In the genomic region with DNA sequence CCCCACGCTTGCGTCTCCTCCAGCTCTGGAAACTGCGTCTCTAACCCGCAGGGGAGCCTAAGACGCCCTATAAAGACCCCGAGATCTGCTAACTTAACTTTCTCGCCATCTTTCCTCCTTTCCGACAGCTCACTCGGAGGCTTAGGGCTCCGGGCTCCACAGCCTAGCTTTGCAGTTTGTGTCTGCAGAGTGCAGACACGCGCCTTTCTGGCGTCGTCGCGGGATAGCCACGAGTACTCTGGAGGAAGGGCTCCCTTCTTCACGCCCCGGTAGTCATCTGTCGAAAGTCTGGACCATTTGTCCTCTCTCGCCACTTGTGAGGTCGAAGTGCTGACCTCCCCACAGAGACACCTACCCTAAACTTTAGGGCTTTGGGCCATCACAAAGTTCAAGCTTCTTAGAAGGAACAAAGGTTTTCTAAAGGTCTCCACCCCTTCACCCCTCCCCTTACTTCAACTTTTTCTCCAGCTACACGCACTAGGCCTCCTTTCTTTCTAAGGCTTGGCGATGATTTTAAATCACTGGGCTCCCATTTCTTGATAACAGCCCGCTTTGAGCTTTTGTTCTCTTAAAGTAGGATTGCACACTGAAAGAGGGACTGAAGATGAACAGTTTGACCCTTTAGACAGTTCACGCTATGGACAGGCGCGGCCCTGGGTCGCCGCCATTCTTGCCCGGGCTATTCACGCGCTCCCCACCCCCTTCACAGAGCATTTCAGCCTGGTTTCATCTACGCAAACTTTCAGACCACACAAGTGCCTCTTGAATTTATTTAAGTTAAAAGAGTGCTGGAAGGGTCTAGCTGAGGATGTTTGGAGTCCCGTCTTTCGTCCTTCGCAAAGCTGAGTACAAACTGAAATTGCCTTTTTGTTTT, we compare ENCODE assay signal across 10 mouse cellular contexts. TPM values are rescaled to one million over a fixed set of nuclear protein-coding genes. Genes with fewer than 3 reads are reported as not detected.
DNase-seq lines count a peak whose midpoint lies in the region; ATAC-seq lines count a peak whose summit lies in the region.
"Had no signal": no experiment of that assay in that cellular context is flagged by ENCODE, and none has a peak within 500 bp of the region (broad histone marks: within the 10 kb centered on the region; RNA-seq: fewer than 3 reads in every experiment).

No protein-coding gene starts in this region.

- H3K36me3 ChIP-seq in forebrain, embryonic 12.5 days (replicated peaks): no peaks in the 10 kb centered on the region
- H3K36me3 ChIP-seq in midbrain, embryonic 11.5 days (ENCODE audit: control insufficient read depth, insufficient read depth, low read length): no peaks in the 10 kb centered on the region

- H3K4me1 ChIP-seq in forebrain, embryonic 12.5 days: peaks cover 70% of the 10 kb centered on the region
- peaks cover 38% of the 10 kb centered on the region for H3K4me1 ChIP-seq in midbrain, embryonic 11.5 days (ENCODE audit: control insufficient read depth, insufficient read depth, low read length)

- peak overlapping the region; percentile 40 for H3K9ac ChIP-seq in forebrain, embryonic 12.5 days
- H3K9ac ChIP-seq in midbrain, embryonic 11.5 days (ENCODE audit: low read length): peak overlapping the region; percentile 4; the same call in 1 of the 2 replicates

- H3K4me3 ChIP-seq in forebrain, embryonic 12.5 days (replicated peaks): peak overlapping the region; percentile 23
- H3K4me3 ChIP-seq in midbrain, embryonic 11.5 days (ENCODE audit: low read depth, low read length): no peak overlapping the region

- no peak for ATAC-seq in forebrain, embryonic 12.5 days (ENCODE audit: low FRiP score)
- ATAC-seq in midbrain, embryonic 11.5 days (ENCODE audit: low FRiP score): no peak

- DNase-seq in kidney, adult 18-20 months: peak; percentile 28
- DNase-seq in kidney, postnatal 14 days: no peak
- peak; percentile 51 for DNase-seq in ZHBTc4 (ENCODE audit: low read depth, low spot score)
- DNase-seq in midbrain, embryonic 11.5 days (ENCODE audit: low spot score, missing footprints): peak; percentile 95
- DNase-seq in right cerebral cortex, postnatal 10 days (ENCODE audit: low spot score in 2 of 2): no peak
- no peak for DNase-seq in layer of hippocampus, postnatal 10 days (ENCODE audit: low spot score in 2 of 2)
- no peak for DNase-seq in cerebellum, adult 18-20 months
- DNase-seq: lung, adult 18-20 months; thymus, adult 2 months had no signal

- no peaks in the 10 kb centered on the region for H3K9me3 ChIP-seq in forebrain, embryonic 12.5 days
- no peaks in the 10 kb centered on the region for H3K9me3 ChIP-seq in midbrain, embryonic 11.5 days (ENCODE audit: control insufficient read depth, low read length)

- peak overlapping the region; percentile 84 for H3K27ac ChIP-seq in forebrain, embryonic 12.5 days
- peak overlapping the region; percentile 62; the same call in 1 of the 2 replicates for H3K27ac ChIP-seq in midbrain, embryonic 11.5 days (ENCODE audit: low read depth, low read length)

- H3K4me2 ChIP-seq in forebrain, embryonic 12.5 days: peak overlapping the region; percentile 44
- peak overlapping the region; percentile 27; the same call in 1 of the 2 replicates for H3K4me2 ChIP-seq in midbrain, embryonic 11.5 days

- 2% methylated on average over 37 of the region's 37 CpGs for WGBS in forebrain, embryonic 12.5 days
- WGBS in midbrain, embryonic 11.5 days: under 1% methylated on average over 37 of the region's 37 CpGs

- H3K27me3 ChIP-seq in forebrain, embryonic 12.5 days: peaks cover 83% of the 10 kb centered on the region
- H3K27me3 ChIP-seq in midbrain, embryonic 11.5 days (ENCODE audit: control insufficient read depth, insufficient read depth, low read length): peaks cover 89% of the 10 kb centered on the region

RNA-seq across cellular contexts. Expression of gene Neurog2, which starts 4.4 kb away (rescaled TPM):
- polyA plus RNA-seq in forebrain, embryonic 12.5 days (2016; fragmentation: Nextera tagmentation; extraction: Ambion mirVana): 161 and 168 TPM in 2 replicates
- polyA plus RNA-seq in midbrain, embryonic 11.5 days (2014; fragmentation: Nextera tagmentation; extraction: Ambion mirVana): 76.0 and 77.7 TPM in 2 replicates
- 1 to 10 TPM; 2.1 to 2.4 TPM for total RNA-seq in layer of hippocampus, postnatal 10 days (2021)

Comparison
In these comparisons a context has a peak if more than half of its experiments do, and no peak if none do; other contexts are left out.
1. DNase-seq: peak in kidney, adult 18-20 months (single experiment), ZHBTc4 (single experiment) and midbrain, embryonic 11.5 days (single experiment); none in kidney, postnatal 14 days (single experiment), right cerebral cortex, postnatal 10 days (0 of 2), layer of hippocampus, postnatal 10 days (0 of 2) and cerebellum, adult 18-20 months (0 of 2).